Mouse (Mus musculus): ENCODE data around the gene Ager. TPM values are rescaled to one million over a fixed set of nuclear protein-coding genes. Genes with fewer than 3 reads are reported as not detected.

Ager gene
- polyA plus RNA-seq, 1 experiment from 2014 or later = 1.4 TPM

GRCm38 (mm10) chr17:34585877-34586771, 11.5 kb upstream of the Ager start:
- TF ChIP-seq CTCF (IDR thresholded peaks at IDR 0.05; ENCODE audit: low read depth) (no peak), EP300 (IDR thresholded peaks at IDR 0.05; ENCODE audit: low read depth) (no peak)
- H3K27ac ChIP-seq (ENCODE audit: low read depth) = no peak overlapping the region
- DNase-seq (no peak), ATAC-seq (no peak)
- peak overlapping the region; percentile 99 for H3K4me2 ChIP-seq (ENCODE audit: low read depth, low read length)
- peak overlapping the region; percentile 87; the same call in 1 of the 2 replicates for H3K4me3 ChIP-seq (ENCODE audit: low read depth, low read length)
- no peaks in the 10 kb centered on the region for H3K27me3 ChIP-seq (ENCODE audit: insufficient read depth, low read length)
- H3K9ac ChIP-seq (replicated peaks) = no peak overlapping the region; the same call in 1 of the 2 replicates
- H3K9me3 ChIP-seq (ENCODE audit: low read length) = no peaks in the 10 kb centered on the region
- H3K36me3 ChIP-seq (replicated peaks; ENCODE audit: insufficient read depth, low read length) = no peaks in the 10 kb centered on the region
- WGBS (ENCODE audit: insufficient replicate concordance) = 39% methylated on average over 32 of the region's 32 CpGs
- peaks cover 45% of the 10 kb centered on the region for H3K4me1 ChIP-seq (ENCODE audit: insufficient read depth)

- peak overlapping the region; percentile 95 for H3K9ac ChIP-seq (replicated peaks)
- TF ChIP-seq CTCF (IDR thresholded peaks at IDR 0.05; ENCODE audit: low read depth) (no peak), EP300 (IDR thresholded peaks at IDR 0.05; ENCODE audit: low read depth) (no peak)
- peak overlapping the region; percentile 87 for H3K4me3 ChIP-seq (ENCODE audit: low read depth, low read length)
- peak; percentile 91 for DNase-seq
- peak overlapping the region; percentile 84 for H3K27ac ChIP-seq (ENCODE audit: low read depth)
- under 1% methylated on average over 37 of the region's 38 CpGs for WGBS (ENCODE audit: insufficient replicate concordance)
- peak overlapping the region; percentile 99 for H3K4me2 ChIP-seq (ENCODE audit: low read depth, low read length)
- H3K36me3 ChIP-seq (replicated peaks; ENCODE audit: insufficient read depth, low read length) = no peaks in the 10 kb centered on the region
- no peaks in the 10 kb centered on the region for H3K9me3 ChIP-seq (ENCODE audit: low read length)
- H3K27me3 ChIP-seq (ENCODE audit: insufficient read depth, low read length) = no peaks in the 10 kb centered on the region
- peak; percentile 80 for ATAC-seq
- peaks cover 49% of the 10 kb centered on the region for H3K4me1 ChIP-seq (ENCODE audit: insufficient read depth)
These were observed 10.8 kb upstream of the Ager start for GRCm38 (mm10) chr17:34586796-34587422.

- ATAC-seq (peak; percentile 91), DNase-seq (peak; percentile 99)
- Histone ChIP-seq H3K9ac (replicated peaks) (peak overlapping the region; percentile 95), H3K4me2 (ENCODE audit: low read depth, low read length) (peak overlapping the region; percentile 99), H3K27me3 (ENCODE audit: insufficient read depth, low read length) (no peaks in the 10 kb centered on the region), H3K27ac (ENCODE audit: low read depth) (peak overlapping the region; percentile 84), H3K9me3 (ENCODE audit: low read length) (no peaks in the 10 kb centered on the region), H3K4me1 (ENCODE audit: insufficient read depth) (peaks cover 49% of the 10 kb centered on the region), H3K4me3 (ENCODE audit: low read depth, low read length) (peak overlapping the region; percentile 87), H3K36me3 (replicated peaks; ENCODE audit: insufficient read depth, low read length) (no peaks in the 10 kb centered on the region)
- TF ChIP-seq CTCF (IDR thresholded peaks at IDR 0.05; ENCODE audit: low read depth) (no peak), EP300 (IDR thresholded peaks at IDR 0.05; ENCODE audit: low read depth) (no peak)
- WGBS (ENCODE audit: insufficient replicate concordance) = 7% methylated on average over 34 of the region's 50 CpGs
These were observed 10.2 kb upstream of the Ager start for GRCm38 (mm10) chr17:34587423-34587811.

GRCm38 (mm10) chr17:34587814-34588213, 9.8 kb upstream of the Ager start:
- 3% methylated on average over 19 of the region's 19 CpGs for WGBS (ENCODE audit: insufficient replicate concordance)

GRCm38 (mm10) chr17:34588767-34589166, 8.9 kb upstream of the Ager start:
- peak overlapping the region; percentile 88; the same call in 1 of the 2 replicates for H3K9ac ChIP-seq (replicated peaks)

More at GRCm38 (mm10) chr17:34587814-34588213, 9.8 kb upstream of the Ager start:
- Histone ChIP-seq H3K4me1 (ENCODE audit: insufficient read depth) (peaks cover 53% of the 10 kb centered on the region), H3K4me3 (ENCODE audit: low read depth, low read length) (peak overlapping the region; percentile 87), H3K27me3 (ENCODE audit: insufficient read depth, low read length) (no peaks in the 10 kb centered on the region), H3K4me2 (ENCODE audit: low read depth, low read length) (peak overlapping the region; percentile 99), H3K36me3 (replicated peaks; ENCODE audit: insufficient read depth, low read length) (no peaks in the 10 kb centered on the region), H3K9me3 (ENCODE audit: low read length) (no peaks in the 10 kb centered on the region), H3K9ac (replicated peaks) (peak overlapping the region; percentile 95), H3K27ac (ENCODE audit: low read depth) (peak overlapping the region; percentile 84)
- ATAC-seq (no peak), DNase-seq (no peak)
- no peak for TF ChIP-seq CTCF (IDR thresholded peaks at IDR 0.05; ENCODE audit: low read depth)
- no peak for TF ChIP-seq EP300 (IDR thresholded peaks at IDR 0.05; ENCODE audit: low read depth)

GRCm38 (mm10) chr17:34589206-34589605, 8.5 kb upstream of the Ager start:
- Histone ChIP-seq H3K27ac (ENCODE audit: low read depth) (peak overlapping the region; percentile 84), H3K9me3 (ENCODE audit: low read length) (no peaks in the 10 kb centered on the region), H3K4me3 (ENCODE audit: low read depth, low read length) (peak overlapping the region; percentile 69), H3K4me2 (ENCODE audit: low read depth, low read length) (peak overlapping the region; percentile 99), H3K27me3 (ENCODE audit: insufficient read depth, low read length) (no peaks in the 10 kb centered on the region), H3K36me3 (replicated peaks; ENCODE audit: insufficient read depth, low read length) (peaks cover 2% of the 10 kb centered on the region; the same call in 1 of the 2 replicates), H3K4me1 (ENCODE audit: insufficient read depth) (peaks cover 67% of the 10 kb centered on the region), H3K9ac (replicated peaks) (peak overlapping the region; percentile 88; the same call in 1 of the 2 replicates)
- ATAC-seq (no peak), DNase-seq (no peak)
- 32% methylated on average over 7 of the region's 7 CpGs for WGBS (ENCODE audit: insufficient replicate concordance)
- TF ChIP-seq EP300 (IDR thresholded peaks at IDR 0.05; ENCODE audit: low read depth) (no peak), CTCF (IDR thresholded peaks at IDR 0.05; ENCODE audit: low read depth) (no peak)

More at GRCm38 (mm10) chr17:34588767-34589166, 8.9 kb upstream of the Ager start:
- ATAC-seq (no peak), DNase-seq (no peak)
- H3K36me3 ChIP-seq (replicated peaks; ENCODE audit: insufficient read depth, low read length) = no peaks in the 10 kb centered on the region
- H3K4me3 ChIP-seq (ENCODE audit: low read depth, low read length) = peak overlapping the region; percentile 69
- no peaks in the 10 kb centered on the region for H3K9me3 ChIP-seq (ENCODE audit: low read length)
- peaks cover 63% of the 10 kb centered on the region for H3K4me1 ChIP-seq (ENCODE audit: insufficient read depth)
- peak overlapping the region; percentile 99 for H3K4me2 ChIP-seq (ENCODE audit: low read depth, low read length)
- TF ChIP-seq EP300 (IDR thresholded peaks at IDR 0.05; ENCODE audit: low read depth) (no peak), CTCF (IDR thresholded peaks at IDR 0.05; ENCODE audit: low read depth) (no peak)
- 61% methylated on average over 3 of the region's 3 CpGs for WGBS (ENCODE audit: insufficient replicate concordance)
- no peaks in the 10 kb centered on the region for H3K27me3 ChIP-seq (ENCODE audit: insufficient read depth, low read length)
- H3K27ac ChIP-seq (ENCODE audit: low read depth) = peak overlapping the region; percentile 84

Measured in liver, postnatal 0 days (tissue).